Mouse (Mus musculus) embryonic fibroblast, embryonic 13.5 days (primary cell): ENCODE measurements around the gene Slc15a1.
A peak's percentile ranks its signal among the peaks of the same experiment; 100 is the strongest.

Source experiments
- CTCF ChIP-seq: IDR thresholded peaks from 2 replicates; pipeline ENCODE4 v1.5.1; 2011; ENCODE audit warnings: mild to moderate bottlenecking, control low read depth, low read length, moderate library complexity, borderline replicate concordance; ENCODE audit not compliant: insufficient read depth
- POLR2A ChIP-seq: IDR thresholded peaks from 2 replicates; pipeline ENCODE4 v1.6.1; 2011; ENCODE audit warnings: low read depth, mild to moderate bottlenecking, control low read depth, low read length, moderate library complexity

DNA sequence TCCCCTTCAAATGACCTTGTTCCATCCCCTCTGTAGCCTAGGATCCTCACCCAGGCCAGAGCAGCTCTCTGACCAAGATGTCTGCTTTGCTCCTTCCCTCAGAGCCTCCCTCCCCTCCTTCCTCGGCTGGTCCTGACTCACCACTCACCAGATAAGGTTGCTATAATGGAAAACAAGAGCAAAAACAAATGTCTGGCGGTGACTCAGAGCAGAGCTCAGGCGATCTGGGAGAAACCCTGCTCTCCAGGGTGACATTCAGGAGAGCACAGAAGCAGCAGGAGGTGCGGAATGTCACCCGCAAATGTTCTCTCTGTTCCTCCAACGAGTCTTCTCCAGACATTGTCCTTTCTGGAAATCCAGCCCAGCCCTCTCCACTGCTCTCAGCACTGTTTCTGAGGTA is 69.3 kb downstream of the Slc15a1 start:
- TF ChIP-seq POLR2A (peak; percentile 45; the same call in 1 of the 2 replicates), CTCF (no peak)
